Mouse (Mus musculus): ENCODE results near the gene Asb17.

- TF ChIP-seq FOSL1 (IDR thresholded peaks at IDR 0.05; ENCODE audit: insufficient read depth, low read length, poor library complexity, severe bottlenecking) = no peak
- TF ChIP-seq MAX (IDR thresholded peaks at IDR 0.05) = no peak
These were observed at the start of gene Asb17 for GRCm38 (mm10) chr3:153844030-153844429.

All from C2C12 (cell line).